Comparison of ENCODE assay signal across 16 mouse cellular contexts in genomic region chr11:79058610-79059009, GRCm38 (mm10).
DNase-seq lines count a peak whose midpoint lies in the region; ATAC-seq and TF ChIP-seq lines count a peak whose summit lies in the region.
"Had no signal": no experiment of that assay in that cellular context is flagged by ENCODE, and none has a peak within 500 bp of the region (broad histone marks: within the 10 kb centered on the region; RNA-seq: fewer than 3 reads in every experiment).

No protein-coding gene starts in this region.

- peak overlapping the region; percentile 47; the same call in 1 of the 2 replicates for H3K4me2 ChIP-seq in heart, embryonic 12.5 days
- peak overlapping the region; percentile 73 for H3K4me2 ChIP-seq in myocyte (ENCODE audit: low read depth)
- H3K4me2 ChIP-seq: embryonic facial prominence, embryonic 12.5 days; forebrain, embryonic 13.5 days; limb, embryonic 15.5 days had no signal

- no peak for TF ChIP-seq POLR2A in myocyte (IDR thresholded peaks at IDR 0.05; ENCODE audit: insufficient read length, low read depth)

- H3K79me2 ChIP-seq in myocyte (ENCODE audit: control insufficient read depth, insufficient read depth), result no peaks in the 10 kb centered on the region

- no peak for TF ChIP-seq CTCF in layer of hippocampus, adult 2 months (conservative IDR thresholded peaks at IDR 0.05)

- 77% methylated on average over 6 of the region's 6 CpGs for WGBS in heart, embryonic 12.5 days

- H3ac ChIP-seq in myocyte (ENCODE audit: control insufficient read depth, insufficient read length), result no peak overlapping the region

- no peaks in the 10 kb centered on the region for H3K27me3 ChIP-seq in heart, embryonic 12.5 days (replicated peaks)
- H3K27me3 ChIP-seq in myocyte (ENCODE audit: control insufficient read depth, insufficient read depth, insufficient read length), result no peaks in the 10 kb centered on the region
- H3K27me3 ChIP-seq: embryonic facial prominence, embryonic 12.5 days; forebrain, embryonic 13.5 days; limb, embryonic 15.5 days had no signal

- intact Hi-C loops in heart, postnatal 14 days (cut with DNase I), result no loop called here

- H3K4me1 ChIP-seq in heart, embryonic 12.5 days (replicated peaks), result peaks cover 87% of the 10 kb centered on the region
- H3K4me1 ChIP-seq in brown adipose tissue, adult 24 weeks (ENCODE audit: control insufficient read depth, insufficient read depth, insufficient read length, low read length), result peaks cover 27% of the 10 kb centered on the region

- peak overlapping the region; percentile 81 for H3K27ac ChIP-seq in heart, embryonic 12.5 days (ENCODE audit: poor library complexity, severe bottlenecking)
- peak overlapping the region; percentile 47; the same call in 1 of the 2 replicates for H3K27ac ChIP-seq in layer of hippocampus, adult 2 months
- H3K27ac ChIP-seq in brown adipose tissue, adult 24 weeks (replicated peaks; ENCODE audit: low read depth, low read length), result 0 out of 2 replicates have a peak overlapping the region, but pooled peaks have one; percentile 17
- H3K27ac ChIP-seq: embryonic facial prominence, embryonic 12.5 days; limb, embryonic 15.5 days had no signal

- ATAC-seq in heart, embryonic 12.5 days (ENCODE audit: insufficient number of reproducible peaks, low FRiP score), result no peak
- ATAC-seq: forebrain, embryonic 13.5 days had no signal

- no peak overlapping the region for H3K4me3 ChIP-seq in heart, embryonic 12.5 days
- H3K4me3 ChIP-seq in layer of hippocampus, adult 2 months, result no peak overlapping the region
- no peak overlapping the region for H3K4me3 ChIP-seq in brown adipose tissue, adult 24 weeks (ENCODE audit: insufficient read depth, low read depth, low read length)
- H3K4me3 ChIP-seq in myocyte, result peak overlapping the region; percentile 3
- H3K4me3 ChIP-seq: embryonic facial prominence, embryonic 12.5 days; erythroblast, embryonic 14.5 days; forebrain, embryonic 13.5 days; limb, embryonic 15.5 days had no signal

- no peak for DNase-seq in heart, postnatal 14 days
- DNase-seq in layer of hippocampus, adult 2 months (ENCODE audit: low spot score in 2 of 2), result no peak
- no peak for DNase-seq in layer of hippocampus, adult 18-20 months (ENCODE audit: low spot score in 2 of 2)
- no peak for DNase-seq in left cerebral cortex, adult 18-20 months (ENCODE audit: low spot score in 2 of 2)
- DNase-seq: B cell, adult 2 months; cerebellum, adult 2 months; gastrocnemius, postnatal 14 days; kidney, adult 11 months; midbrain, embryonic 14.5 days had no signal

- H3K36me3 ChIP-seq in heart, embryonic 12.5 days, result no peaks in the 10 kb centered on the region
- no peaks in the 10 kb centered on the region for H3K36me3 ChIP-seq in myocyte (ENCODE audit: control insufficient read depth, insufficient read depth)
- H3K36me3 ChIP-seq: embryonic facial prominence, embryonic 12.5 days; limb, embryonic 15.5 days had no signal

- no peak overlapping the region for H3K9ac ChIP-seq in heart, embryonic 12.5 days
- H3K9ac ChIP-seq: embryonic facial prominence, embryonic 12.5 days; forebrain, embryonic 13.5 days; limb, embryonic 15.5 days had no signal

- no peaks in the 10 kb centered on the region for H3K9me3 ChIP-seq in heart, embryonic 12.5 days (replicated peaks)
- H3K9me3 ChIP-seq: embryonic facial prominence, embryonic 12.5 days; forebrain, embryonic 13.5 days; limb, embryonic 15.5 days had no signal

TF ChIP-seq in myocyte, 11 proteins besides CTCF, POLR2A, EP300 and RAD21:
- TF ChIP-seq TCF3 (IDR thresholded peaks at IDR 0.05; ENCODE audit: insufficient read length, low read depth) (no peak), CEBPB (IDR thresholded peaks at IDR 0.05; ENCODE audit: insufficient read depth, poor library complexity, severe bottlenecking) (no peak), REST (IDR thresholded peaks at IDR 0.05; ENCODE audit: insufficient read depth, insufficient read length) (no peak), MYOD1 (IDR thresholded peaks at IDR 0.05; ENCODE audit: control insufficient read depth in 1 of 3, insufficient read length in 2 of 3, low read depth in 2 of 3) (no peak), TCF12 (IDR thresholded peaks at IDR 0.05; ENCODE audit: insufficient read depth, poor library complexity, severe bottlenecking) (no peak), USF1 (IDR thresholded peaks at IDR 0.05; ENCODE audit: low read depth) (no peak), POLR2AphosphoS2 (IDR thresholded peaks at IDR 0.05; ENCODE audit: insufficient read length, low read depth) (no peak), E2F4 (IDR thresholded peaks at IDR 0.05; ENCODE audit: insufficient read depth) (no peak), MAX (IDR thresholded peaks at IDR 0.05; ENCODE audit: low read depth) (no peak), MYOG (IDR thresholded peaks at IDR 0.05; ENCODE audit: control insufficient read depth in 1 of 3, insufficient read depth in 1 of 3, insufficient read length in 2 of 3, low read depth in 2 of 3) (no peak), SRF (IDR thresholded peaks at IDR 0.05; ENCODE audit: control insufficient read depth, insufficient read length, low read depth) (no peak)

Comparison
In these comparisons a context has a peak if more than half of its experiments do, and no peak if none do; other contexts are left out.
1. H3K27ac ChIP-seq: peak in every context shown above with its lines; median percentile 81 in heart, embryonic 12.5 days; 47 in layer of hippocampus, adult 2 months; 17 in brown adipose tissue, adult 24 weeks.